Mouse (Mus musculus): ENCODE measurements around the gene Olfr1002. TPM values are rescaled to one million over a fixed set of nuclear protein-coding genes. Genes with fewer than 3 reads are reported as not detected.
"Not testable (repeated sequence)": the region's sequence is repeated elsewhere in the genome, so short reads cannot be mapped to it uniquely, and the experiment has no call there.

Olfr1002 gene
- total RNA-seq (2021) = not detected

DNA sequence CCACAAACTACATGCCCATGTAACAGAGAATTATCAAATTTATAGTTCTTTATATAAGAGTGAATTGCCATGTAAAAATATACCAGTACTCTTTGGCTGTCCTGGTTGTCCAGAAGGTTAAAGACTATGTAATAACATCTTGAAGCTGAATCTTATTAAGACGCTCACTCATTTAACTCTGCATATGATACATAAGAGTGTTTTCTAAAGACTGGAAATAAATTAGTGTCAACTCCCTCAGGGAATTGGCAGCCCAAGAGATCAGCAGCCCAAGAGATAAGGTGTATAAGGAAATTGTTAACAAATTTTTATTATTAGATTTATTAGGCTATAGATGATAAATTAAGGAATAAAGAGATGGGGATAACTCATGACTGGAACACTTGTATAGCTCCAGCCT, at the start of gene Olfr1002:
Olfr1002 (minus strand) TSS at position 101 of the 400 bp plus-strand sequence.
- DNase-seq = no peak

DNA sequence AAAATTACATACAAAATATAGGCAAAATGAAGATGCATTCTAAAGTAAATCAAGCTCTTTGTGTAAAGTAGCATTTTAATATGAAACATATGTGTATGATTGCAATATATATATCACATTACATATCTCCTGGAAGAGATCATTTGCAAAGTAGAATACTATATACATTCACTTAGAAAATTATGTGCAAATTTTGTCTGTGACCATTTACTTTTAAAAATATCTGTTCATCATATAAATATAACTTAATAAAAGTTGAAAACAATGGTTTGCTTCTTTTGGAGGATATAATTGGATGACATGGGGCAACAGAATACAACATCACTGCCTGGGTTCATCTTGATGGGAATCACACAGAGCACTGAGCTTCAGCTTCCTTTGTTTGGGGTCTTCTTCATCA, 38.6 kb upstream of the Olfr1002 start, which contains the start of gene Olfr1008:
Olfr1008 (plus strand) TSS at position 301 of the 400 bp plus-strand sequence.
- no peak for DNase-seq
- intact Hi-C loops (cut with DNase I) = no loop called here

More for the DNA sequence above, at the start of gene Olfr1002:
- intact Hi-C loops (cut with DNase I) = no loop called here

DNA sequence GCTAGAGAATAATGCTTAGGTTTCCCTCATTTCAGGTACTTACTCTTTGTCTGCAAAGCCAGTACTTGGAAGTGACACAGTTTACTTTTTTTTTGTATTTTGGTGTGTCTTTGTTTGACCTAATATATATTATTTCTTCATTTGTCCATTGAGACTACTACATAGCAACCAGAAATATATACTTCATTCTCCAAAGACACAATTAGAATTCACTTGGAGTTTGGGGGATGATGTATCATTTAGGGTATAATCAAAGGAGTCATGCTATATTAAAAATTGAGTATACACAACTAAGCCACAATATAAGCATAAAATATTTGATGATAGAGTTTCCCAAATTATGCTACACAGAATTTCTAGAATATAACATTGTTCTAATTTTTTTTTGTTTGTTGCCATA, 28.2 kb upstream of the Olfr1002 start, which contains the start of gene Olfr1006:
Olfr1006 (minus strand) TSS at position 101 of the 400 bp plus-strand sequence.
- intact Hi-C loops (cut with DNase I) = no loop called here
- no peak for DNase-seq

DNA sequence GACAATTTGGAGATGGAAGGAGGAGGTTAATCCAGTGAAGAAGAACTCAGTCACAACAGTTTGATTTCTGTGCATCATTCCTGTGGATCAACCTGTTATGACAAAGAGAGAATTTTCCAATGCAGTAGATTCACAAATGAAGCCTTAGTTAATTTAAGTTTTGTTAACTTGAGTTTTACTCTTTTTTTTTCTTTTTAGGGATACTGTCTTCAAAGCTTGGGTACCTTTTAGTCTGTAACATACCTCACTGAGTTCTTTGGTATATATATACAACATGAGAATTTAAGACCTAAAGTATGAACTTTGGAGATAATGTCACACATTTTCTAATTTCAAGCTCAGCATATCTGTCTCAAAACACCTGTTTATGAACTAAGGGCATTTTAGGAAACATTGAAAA, 13.9 kb upstream of the Olfr1002 start, which contains the start of gene Olfr154:
Olfr154 (minus strand) TSS at position 101 of the 400 bp plus-strand sequence.
- DNase-seq; intact Hi-C loops (cut with DNase I): not testable (repeated sequence)

DNA sequence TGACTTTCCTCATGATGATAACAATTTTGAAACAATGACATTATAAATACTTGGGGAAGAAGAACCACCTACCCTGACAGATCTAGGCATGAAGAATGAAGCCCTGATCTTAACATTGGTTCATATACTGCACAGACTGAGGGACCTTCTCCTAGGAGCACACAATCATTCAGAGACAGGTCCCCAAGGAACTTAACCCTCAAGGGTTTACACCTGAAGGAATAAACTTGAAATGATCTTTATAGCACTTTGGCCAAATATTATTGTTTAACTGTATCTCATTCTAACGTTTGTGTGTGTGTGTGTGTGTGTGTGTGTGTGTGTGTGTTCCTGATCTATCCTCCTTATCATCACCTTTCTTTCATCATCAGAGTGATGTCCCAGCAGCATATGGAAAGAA, 38.7 kb downstream of the Olfr1002 start, which contains the start of gene Olfr1000:
Olfr1000 (minus strand) TSS at position 101 of the 400 bp plus-strand sequence.
- intact Hi-C loops (cut with DNase I) = no loop called here
- DNase-seq = no peak

Other genes starting within 250 kb of the Olfr1002 start
- gene Olfr992, start 241.2 kb downstream of the Olfr1002 start, total RNA-seq (2021) = not detected
- not detected for gene Olfr993, start 235.8 kb downstream of the Olfr1002 start, total RNA-seq (2021)
- gene Olfr994, start 214.3 kb downstream of the Olfr1002 start, total RNA-seq (2021) = not detected
- not detected for gene Olfr995, start 207.1 kb downstream of the Olfr1002 start, total RNA-seq (2021)
- not detected for gene 4833423E24Rik, start 131.7 kb downstream of the Olfr1002 start, total RNA-seq (2021)
- gene Olfr996, start 71.5 kb downstream of the Olfr1002 start, total RNA-seq (2021) = not detected
- gene Olfr998, start 61.8 kb downstream of the Olfr1002 start, total RNA-seq (2021) = not detected
- not detected for gene Olfr1000, start 38.8 kb downstream of the Olfr1002 start, total RNA-seq (2021)
- not detected for gene Olfr154, start 13.8 kb upstream of the Olfr1002 start, total RNA-seq (2021)
- not detected for gene Olfr1006, start 28.1 kb upstream of the Olfr1002 start, total RNA-seq (2021)
- not detected for gene Olfr1008, start 38.7 kb upstream of the Olfr1002 start, total RNA-seq (2021)
- gene Olfr1009, start 64.7 kb upstream of the Olfr1002 start, total RNA-seq (2021) = not detected
- gene Olfr1012, start 112.1 kb upstream of the Olfr1002 start, total RNA-seq (2021) = not detected
- not detected for gene Olfr1013, start 116.4 kb upstream of the Olfr1002 start, total RNA-seq (2021)
- not detected for gene Olfr1014, start 122.0 kb upstream of the Olfr1002 start, total RNA-seq (2021)
- gene Olfr1015, start 131.3 kb upstream of the Olfr1002 start, total RNA-seq (2021) = not detected
- gene Olfr1016, start 151.8 kb upstream of the Olfr1002 start, total RNA-seq (2021) = not detected
- gene Olfr1018, start 167.8 kb upstream of the Olfr1002 start, total RNA-seq (2021) = not detected
- not detected for gene Olfr1019, start 194.8 kb upstream of the Olfr1002 start, total RNA-seq (2021)
- not detected for gene Olfr1020, start 196.3 kb upstream of the Olfr1002 start, total RNA-seq (2021)
- gene Olfr1022, start 217.9 kb upstream of the Olfr1002 start, total RNA-seq (2021) = not detected
- gene Olfr1023, start 234.9 kb upstream of the Olfr1002 start, total RNA-seq (2021) = not detected